Mouse (Mus musculus): ENCODE measurements around the gene Vmn1r233. TPM values are rescaled to one million over a fixed set of nuclear protein-coding genes. Genes with fewer than 3 reads are reported as not detected.

Gene Vmn1r233
- polyA plus RNA-seq (2015; fragmentation: Nextera tagmentation; extraction: Ambion mirVana) = not detected in 2 replicates

DNA sequence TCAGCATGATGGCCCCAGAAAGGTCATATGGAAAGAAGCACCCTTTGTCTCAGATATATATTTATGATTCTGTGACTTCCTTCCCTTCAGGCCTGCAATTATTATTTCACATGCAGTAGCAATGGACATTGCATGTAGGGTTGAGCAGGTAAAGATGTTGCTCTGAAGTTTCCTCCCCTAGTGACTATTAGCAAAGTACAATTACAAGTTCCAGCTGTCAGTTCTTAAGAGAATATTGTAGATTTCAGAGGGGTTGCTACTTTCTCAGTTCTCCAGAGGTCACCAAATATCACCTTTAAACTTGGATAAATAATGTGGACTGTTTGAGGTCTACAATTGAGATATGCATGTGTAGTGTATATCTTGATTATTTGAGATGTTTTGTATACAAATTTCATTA, at the start of gene Vmn1r233:
Gene Vmn1r233, minus strand, starts transcription at position 101 of the 400 bp plus-strand sequence.
- H3K27ac ChIP-seq (ENCODE audit: low read depth, low read length) = no peak within 1 kb of the TSS
- no peak for ATAC-seq
- TF ChIP-seq CTCF (IDR thresholded peaks at IDR 0.05; ENCODE audit: low read depth) = no peak
- H3K9me3 ChIP-seq (ENCODE audit: control insufficient read depth) = no peaks in the 10 kb centered on the region
- no peaks in the 10 kb centered on the region for H3K27me3 ChIP-seq (replicated peaks; ENCODE audit: control insufficient read depth, insufficient read depth, low read length)
- no peak within 1 kb of the TSS for H3K9ac ChIP-seq (ENCODE audit: low read depth, low read length)
- H3K4me3 ChIP-seq (ENCODE audit: low read depth, low read length) = no peak within 1 kb of the TSS
- no peaks in the 10 kb centered on the region for H3K36me3 ChIP-seq (ENCODE audit: control insufficient read depth, insufficient read depth)
- no peak within 1 kb of the TSS for H3K4me2 ChIP-seq (replicated peaks; ENCODE audit: low read depth)
- no peaks in the 10 kb centered on the region for H3K4me1 ChIP-seq (replicated peaks; ENCODE audit: control insufficient read depth, insufficient read depth, low read length)

DNA sequence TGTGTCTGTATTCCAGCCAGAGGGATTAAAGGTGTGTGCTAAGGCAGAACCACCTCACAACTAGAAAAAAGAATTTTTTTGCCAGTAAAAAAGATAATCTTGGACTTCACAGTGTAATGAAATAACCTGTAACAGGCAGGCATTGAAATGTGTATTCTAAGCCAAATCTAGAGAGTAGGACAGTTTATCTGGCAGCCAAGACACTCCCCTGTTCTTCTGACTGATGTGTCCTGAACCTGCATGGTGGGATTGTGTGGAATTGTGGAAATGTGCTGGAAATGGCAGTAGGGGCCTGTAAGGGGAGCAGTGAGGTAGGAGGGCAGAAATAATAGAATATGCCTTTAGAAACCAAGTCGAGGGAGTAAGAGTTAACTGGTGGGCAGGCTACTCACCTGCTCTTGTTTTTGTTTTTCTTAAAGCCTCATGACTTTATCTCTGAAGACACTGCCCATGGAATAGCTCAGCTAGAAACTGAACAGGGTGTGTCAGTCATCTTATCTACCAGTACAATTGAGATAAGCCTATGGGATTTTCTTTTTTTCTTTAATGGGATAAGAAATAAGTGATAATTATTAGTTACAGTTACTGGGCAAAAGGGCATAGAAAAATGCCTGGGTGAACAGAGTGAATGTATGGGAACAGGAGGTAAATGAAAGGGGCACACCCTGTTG, 22.3 kb upstream of the Vmn1r233 start:
- no peak for TF ChIP-seq CTCF (IDR thresholded peaks at IDR 0.05; ENCODE audit: low read depth)
- H3K27me3 ChIP-seq (replicated peaks; ENCODE audit: control insufficient read depth, insufficient read depth, low read length) = no peaks in the 10 kb centered on the region
- no peak overlapping the region for H3K27ac ChIP-seq (ENCODE audit: low read depth, low read length)
- H3K36me3 ChIP-seq (ENCODE audit: control insufficient read depth, insufficient read depth) = peaks cover 20% of the 10 kb centered on the region
- H3K4me1 ChIP-seq (replicated peaks; ENCODE audit: control insufficient read depth, insufficient read depth, low read length) = no peaks in the 10 kb centered on the region
- no peak overlapping the region for H3K4me2 ChIP-seq (replicated peaks; ENCODE audit: low read depth)
- H3K9me3 ChIP-seq (ENCODE audit: control insufficient read depth) = no peaks in the 10 kb centered on the region
- no peak overlapping the region for H3K4me3 ChIP-seq (ENCODE audit: low read depth, low read length)
- H3K9ac ChIP-seq (ENCODE audit: low read depth, low read length) = no peak overlapping the region
- ATAC-seq = no peak
- WGBS = 62% methylated on average over 1 of the region's 1 CpGs

DNA sequence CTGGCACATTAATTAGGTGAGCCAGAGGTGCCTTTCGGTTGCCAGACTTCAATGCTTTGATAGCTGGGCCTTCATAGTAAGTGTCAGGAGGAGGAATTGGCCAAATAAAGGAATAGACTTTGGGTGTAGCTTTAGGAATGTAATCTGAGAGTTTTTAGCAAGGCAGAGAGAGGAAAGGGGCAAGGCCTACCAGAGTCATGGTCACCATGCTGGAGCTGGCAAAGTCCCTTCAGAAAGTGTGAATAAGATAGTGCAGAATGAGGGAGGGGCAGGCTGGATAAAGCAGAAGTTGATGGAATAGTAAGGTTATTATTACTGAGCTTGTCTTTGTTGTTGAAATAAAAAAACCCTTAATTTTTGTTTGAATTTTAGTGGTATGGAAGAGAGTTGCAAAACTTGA, 13.5 kb upstream of the Vmn1r233 start:
- Histone ChIP-seq H3K4me3 (ENCODE audit: low read depth, low read length) (peak overlapping the region; percentile 86), H3K4me1 (replicated peaks; ENCODE audit: control insufficient read depth, insufficient read depth, low read length) (peaks cover 4% of the 10 kb centered on the region; the same call in 1 of the 2 replicates), H3K9ac (ENCODE audit: low read depth, low read length) (peak overlapping the region; percentile 78), H3K27me3 (replicated peaks; ENCODE audit: control insufficient read depth, insufficient read depth, low read length) (no peaks in the 10 kb centered on the region), H3K36me3 (ENCODE audit: control insufficient read depth, insufficient read depth) (peaks cover 11% of the 10 kb centered on the region), H3K9me3 (ENCODE audit: control insufficient read depth) (no peaks in the 10 kb centered on the region), H3K27ac (ENCODE audit: low read depth, low read length) (peak overlapping the region; percentile 92; the same call in 1 of the 2 replicates), H3K4me2 (replicated peaks; ENCODE audit: low read depth) (peak overlapping the region; percentile 77)
- ATAC-seq = no peak
- 13% methylated on average over 1 of the region's 1 CpGs for WGBS
- no peak for TF ChIP-seq CTCF (IDR thresholded peaks at IDR 0.05; ENCODE audit: low read depth)

DNA sequence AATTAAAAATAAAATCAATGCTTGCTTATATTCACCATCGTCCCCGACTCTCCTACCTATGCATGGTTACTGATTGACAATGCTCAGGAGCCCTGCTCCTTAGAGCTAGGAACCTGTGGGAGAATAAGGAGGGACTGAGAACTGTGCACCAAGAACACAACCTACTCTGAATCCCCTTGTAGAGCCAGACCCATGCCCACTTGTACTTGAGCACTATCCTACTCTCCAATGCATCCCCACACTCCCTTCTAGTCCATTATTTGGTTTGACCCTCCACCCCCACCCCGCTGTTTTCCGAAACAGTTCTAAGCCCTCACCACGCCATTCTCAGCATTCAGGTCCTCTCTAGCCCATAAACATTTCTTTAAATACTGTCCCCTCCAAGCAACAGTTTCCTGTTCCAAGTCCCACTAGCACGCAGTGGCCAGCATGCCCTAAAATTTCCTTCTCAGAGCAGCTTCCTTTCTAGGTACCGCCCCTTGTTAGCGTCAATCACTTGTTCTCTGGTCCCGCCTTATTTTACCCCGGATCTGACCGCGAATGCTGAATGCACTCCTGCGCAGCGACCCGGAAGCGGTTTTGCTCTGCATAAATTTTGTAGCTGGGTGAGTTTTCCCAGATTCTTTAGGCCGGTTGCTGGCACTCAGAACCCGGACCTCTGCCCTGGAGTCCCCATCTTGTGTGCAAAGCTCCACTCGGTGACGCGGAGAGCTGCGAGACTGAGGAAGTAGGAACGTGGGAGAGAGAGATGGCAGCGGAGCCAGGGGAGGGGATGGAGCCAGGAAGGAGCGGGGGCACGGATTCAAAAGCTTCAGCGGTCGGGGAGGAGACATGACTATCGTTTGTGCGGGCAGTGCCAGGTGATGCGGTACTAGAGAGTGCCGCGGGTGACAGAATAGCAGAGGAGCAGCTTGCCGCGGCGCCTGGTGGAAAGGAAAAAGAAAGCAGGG, 12.4 kb upstream of the Vmn1r233 start, which contains the start of gene Zfp160:
Gene Zfp160, plus strand, starts transcription at position 522 of the 950 bp plus-strand sequence.
- Histone ChIP-seq H3K4me1 (replicated peaks; ENCODE audit: control insufficient read depth, insufficient read depth, low read length) (peaks cover 4% of the 10 kb centered on the region; the same call in 1 of the 2 replicates), H3K9ac (ENCODE audit: low read depth, low read length) (peak within 1 kb of the TSS; percentile 78), H3K27me3 (replicated peaks; ENCODE audit: control insufficient read depth, insufficient read depth, low read length) (no peaks in the 10 kb centered on the region), H3K4me2 (replicated peaks; ENCODE audit: low read depth) (peak within 1 kb of the TSS; percentile 77), H3K27ac (ENCODE audit: low read depth, low read length) (peak within 1 kb of the TSS; percentile 92), H3K4me3 (ENCODE audit: low read depth, low read length) (peak within 1 kb of the TSS; percentile 86), H3K36me3 (ENCODE audit: control insufficient read depth, insufficient read depth) (peaks cover 11% of the 10 kb centered on the region), H3K9me3 (ENCODE audit: control insufficient read depth) (no peaks in the 10 kb centered on the region)
- WGBS = 3% methylated on average over 36 of the region's 36 CpGs
- peak; percentile 38 for TF ChIP-seq CTCF (IDR thresholded peaks at IDR 0.05; ENCODE audit: low read depth)
- peak; percentile 97 for ATAC-seq

DNA sequence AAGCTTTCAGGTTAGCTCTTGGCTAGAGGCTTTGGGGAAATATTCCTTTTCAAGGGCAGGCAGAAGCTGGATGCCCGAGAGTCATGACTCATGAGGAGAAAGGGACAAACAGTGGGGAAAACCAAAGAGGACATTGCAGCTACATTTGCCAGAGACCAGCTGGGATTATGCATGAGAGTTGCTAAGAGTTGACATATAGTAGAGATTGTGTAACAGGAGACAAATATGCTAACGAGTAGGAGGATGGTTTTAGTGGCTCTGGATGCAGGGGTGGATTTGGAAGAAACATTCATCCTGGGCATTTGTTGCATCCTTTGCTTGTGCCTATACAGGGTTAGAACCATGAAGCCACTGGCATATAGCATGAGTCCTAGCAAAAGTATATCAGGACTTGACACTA, 2.5 kb downstream of the Vmn1r233 start:
- Histone ChIP-seq H3K9ac (ENCODE audit: low read depth, low read length) (no peak overlapping the region), H3K9me3 (ENCODE audit: control insufficient read depth) (no peaks in the 10 kb centered on the region), H3K4me3 (ENCODE audit: low read depth, low read length) (no peak overlapping the region), H3K4me1 (replicated peaks; ENCODE audit: control insufficient read depth, insufficient read depth, low read length) (no peaks in the 10 kb centered on the region), H3K27ac (ENCODE audit: low read depth, low read length) (no peak overlapping the region), H3K36me3 (ENCODE audit: control insufficient read depth, insufficient read depth) (no peaks in the 10 kb centered on the region), H3K4me2 (replicated peaks; ENCODE audit: low read depth) (no peak overlapping the region), H3K27me3 (replicated peaks; ENCODE audit: control insufficient read depth, insufficient read depth, low read length) (no peaks in the 10 kb centered on the region)
- TF ChIP-seq CTCF (IDR thresholded peaks at IDR 0.05; ENCODE audit: low read depth) = no peak
- WGBS = 65% methylated on average over 2 of the region's 2 CpGs
- ATAC-seq = no peak

DNA sequence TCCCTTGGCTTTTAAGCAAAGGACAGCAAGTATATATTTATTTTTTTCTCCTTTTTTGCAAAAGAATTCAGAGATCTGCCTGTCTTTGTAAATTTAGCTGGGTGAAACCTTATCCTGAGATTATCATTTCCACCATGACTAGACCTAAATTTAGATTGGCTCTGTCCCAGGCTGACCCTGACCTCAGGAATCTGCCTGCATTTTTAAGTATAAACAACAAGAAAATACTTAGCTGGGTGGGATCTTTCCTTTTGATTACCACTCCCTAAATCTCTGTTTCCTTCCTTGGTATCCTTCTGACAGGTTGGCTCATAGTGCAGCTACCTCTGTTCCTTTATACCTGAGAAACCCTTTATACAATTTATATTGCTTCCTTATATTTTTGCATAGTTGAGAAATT, 29.6 kb downstream of the Vmn1r233 start:
- H3K9ac ChIP-seq (ENCODE audit: low read depth, low read length) = no peak overlapping the region
- peaks cover 72% of the 10 kb centered on the region for H3K36me3 ChIP-seq (ENCODE audit: control insufficient read depth, insufficient read depth)
- H3K9me3 ChIP-seq (ENCODE audit: control insufficient read depth) = no peaks in the 10 kb centered on the region
- TF ChIP-seq CTCF (IDR thresholded peaks at IDR 0.05; ENCODE audit: low read depth) = no peak
- H3K4me2 ChIP-seq (replicated peaks; ENCODE audit: low read depth) = no peak overlapping the region
- no peaks in the 10 kb centered on the region for H3K27me3 ChIP-seq (replicated peaks; ENCODE audit: control insufficient read depth, insufficient read depth, low read length)
- no peak overlapping the region for H3K27ac ChIP-seq (ENCODE audit: low read depth, low read length)
- ATAC-seq = no peak
- H3K4me1 ChIP-seq (replicated peaks; ENCODE audit: control insufficient read depth, insufficient read depth, low read length) = no peaks in the 10 kb centered on the region
- H3K4me3 ChIP-seq (ENCODE audit: low read depth, low read length) = no peak overlapping the region
